Mouse (Mus musculus): ENCODE results near the gene Dnajc10.

- TF ChIP-seq CEBPB (IDR thresholded peaks at IDR 0.05; ENCODE audit: insufficient read depth, poor library complexity, severe bottlenecking) = no peak
- no peak for TF ChIP-seq TCF12 (IDR thresholded peaks at IDR 0.05; ENCODE audit: insufficient read depth, poor library complexity, severe bottlenecking)
- no peak for TF ChIP-seq REST (IDR thresholded peaks at IDR 0.05; ENCODE audit: insufficient read depth, insufficient read length)
- TF ChIP-seq POLR2A (IDR thresholded peaks at IDR 0.05; ENCODE audit: insufficient read length, low read depth) = no peak
Measured at GRCm38 (mm10) chr2:80388341-80388740, 73.1 kb downstream of the Dnajc10 start.
